Mouse (Mus musculus) lung, adult 2 months (tissue): ENCODE measurements around the gene Map4k2.

Source experiments
- CTCF ChIP-seq: fragments of 200-500 bp; IDR thresholded peaks from 2 replicates; pipeline ENCODE4 v1.5.1; 2011; ENCODE audit warnings: mild to moderate bottlenecking, low read length, control low read depth; ENCODE audit not compliant: insufficient read depth
- POLR2A ChIP-seq: fragments of 200-500 bp; IDR thresholded peaks from 2 replicates; pipeline ENCODE4 v1.6.1; 2011; ENCODE audit warnings: low read depth, mild to moderate bottlenecking, control low read depth, low read length, borderline replicate concordance; ENCODE audit errors: extremely low read depth

DNA sequence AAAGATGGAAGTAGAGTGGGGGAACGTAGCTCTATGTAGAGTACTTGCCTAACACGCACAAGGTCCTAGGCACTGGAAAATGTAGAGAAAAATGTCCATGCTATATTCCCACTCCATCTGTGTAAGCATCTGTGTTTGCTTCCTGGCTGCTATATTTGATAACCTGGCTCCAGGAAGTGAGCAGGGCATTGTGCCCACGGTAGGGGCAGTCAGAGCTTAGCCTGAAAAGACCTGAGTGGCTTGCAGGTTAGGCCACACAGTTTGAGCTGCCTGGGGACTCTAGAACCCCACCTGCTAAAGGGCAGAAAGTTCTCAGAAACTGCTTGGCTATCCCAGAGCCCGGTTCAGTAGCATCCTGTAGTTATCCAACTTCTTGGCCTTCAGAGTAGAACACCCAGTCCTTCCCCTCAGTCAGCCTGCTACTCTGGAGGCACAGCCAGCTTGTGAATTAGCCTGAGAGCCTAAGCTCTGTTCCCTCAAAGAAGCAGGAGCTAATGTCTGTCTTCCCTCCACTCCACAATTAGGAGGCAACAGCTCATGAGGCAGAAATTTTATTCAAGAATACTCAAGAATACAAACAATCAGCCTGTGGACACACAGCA, 41.5 kb downstream of the Map4k2 start:
- no peak for TF ChIP-seq POLR2A
- no peak for TF ChIP-seq CTCF
